Mouse (Mus musculus): ENCODE results near the gene Anapc16.

DNA sequence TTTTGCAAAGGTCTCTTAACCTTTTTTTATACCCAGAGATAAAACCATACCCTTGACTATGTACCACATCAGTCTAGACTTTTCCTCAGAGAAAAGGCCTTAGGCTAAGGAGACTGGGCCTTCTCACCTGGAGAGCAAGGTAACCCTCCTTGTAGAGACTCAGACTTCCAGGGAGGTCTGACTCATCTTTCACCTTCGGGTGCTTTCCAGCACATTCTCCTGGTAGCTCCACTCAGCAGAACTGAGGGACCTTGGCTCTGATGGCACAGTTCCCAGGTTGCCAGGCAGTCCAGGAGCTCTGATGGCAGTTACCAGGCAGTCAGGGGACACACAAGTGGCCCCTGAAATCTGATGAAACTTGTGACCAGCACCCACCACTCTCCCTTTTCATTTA lies 53.7 kb downstream of the Anapc16 start:
- TF ChIP-seq MYOD1 (IDR thresholded peaks at IDR 0.05; ENCODE audit: control insufficient read depth, insufficient read length, low read depth): no peak
- no peak for TF ChIP-seq CEBPB (IDR thresholded peaks at IDR 0.05; ENCODE audit: low read depth)

All from C2C12 (cell line).